Mouse (Mus musculus) kidney, postnatal 36 days (tissue): ENCODE results near the gene Zfp938.

Source experiments
- DNase-seq, 2 experiments: peaks; one replicate each; pipeline ENCODE4 v3.0.0; 2021 to 2022; ENCODE audit warnings: mixed read lengths in 2 of 2

The Zfp938 gene

DNA sequence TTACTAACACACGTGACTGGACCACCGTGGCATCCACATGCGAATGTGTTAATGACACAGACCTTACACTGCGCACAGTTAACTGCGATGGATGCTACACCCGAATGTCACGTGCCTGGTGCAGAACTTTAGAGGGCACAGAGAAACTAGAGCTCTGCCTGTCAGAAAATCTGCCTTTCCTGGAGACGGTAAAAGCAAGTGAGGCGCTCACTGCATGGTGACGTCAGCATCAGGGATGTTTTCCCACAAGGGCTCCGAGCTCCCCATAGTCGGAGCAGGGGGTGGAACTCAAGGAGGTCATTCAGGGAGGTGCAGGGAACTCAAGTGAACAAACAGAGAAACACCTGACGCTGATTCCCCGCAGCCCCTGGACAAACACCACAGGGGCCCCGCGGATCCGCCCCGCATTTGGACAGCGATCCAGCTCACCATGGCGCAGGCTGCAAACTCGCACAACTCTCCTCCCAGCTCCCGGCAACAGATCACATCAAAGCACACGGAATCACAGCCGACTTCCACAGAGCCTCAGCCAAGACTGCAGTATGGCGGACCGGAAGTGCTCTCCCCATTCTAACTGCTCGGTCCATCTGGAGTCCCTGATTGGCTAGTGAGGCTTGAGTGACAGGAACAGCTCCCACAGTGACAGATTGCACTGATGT, at the start of gene Zfp938:
Gene Zfp938, minus strand, starts transcription at position 539 of the 659 bp plus-strand sequence.
- DNase-seq = peak; percentile 87 to 91

DNA sequence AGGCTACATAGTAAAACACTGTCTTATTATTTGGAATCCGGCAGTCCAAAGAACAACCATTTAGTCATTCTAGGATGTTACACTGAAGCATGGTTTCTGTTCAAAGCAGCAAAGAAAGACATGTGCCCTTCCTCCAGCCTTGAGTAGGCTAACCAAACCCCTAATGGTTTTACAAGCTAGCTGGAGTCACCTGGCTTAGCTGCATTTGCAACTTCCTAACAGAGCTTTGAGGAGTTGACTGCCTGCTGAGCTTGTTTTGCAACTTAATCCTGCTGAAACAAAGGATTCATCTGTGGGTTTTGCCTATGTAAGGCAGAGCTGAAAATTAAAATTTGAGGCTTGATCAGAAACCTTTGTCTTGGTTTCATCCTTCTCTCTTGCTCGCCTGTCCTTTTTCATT, 16.3 kb upstream of the Zfp938 start:
- no peak for DNase-seq

- no peak for DNase-seq
Measured at GRCm38 (mm10) chr10:82245021-82245420, 3.9 kb upstream of the Zfp938 start.

DNA sequence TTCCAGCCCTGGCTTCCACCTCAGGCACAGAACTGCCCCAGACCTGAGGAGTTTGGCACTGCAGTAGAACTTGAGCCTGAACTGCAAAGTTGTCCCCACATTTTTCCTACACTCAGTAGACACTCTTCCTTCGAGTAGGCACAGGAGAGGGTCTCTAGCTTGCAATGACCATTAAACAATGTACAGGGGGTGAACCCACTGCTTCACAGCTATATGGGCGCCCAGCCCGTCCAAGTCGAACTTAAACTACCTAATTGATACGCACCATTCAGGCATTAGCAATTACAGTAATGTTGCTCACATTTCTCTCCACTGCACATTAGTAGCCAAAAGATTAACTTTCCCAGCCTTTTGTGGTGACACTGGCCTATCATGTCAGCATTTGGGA, 315 bp upstream of the Zfp938 start:
- no peak for DNase-seq

GRCm38 (mm10) chr10:82178257-82179064, 62.6 kb downstream of the Zfp938 start:
- peak; percentile 84 to 87 for DNase-seq
